In genomic region chr9:87733732-87734131, GRCm38 (mm10) we compare ENCODE assay signal across 20 mouse cellular contexts. TPM values are rescaled to one million over a fixed set of nuclear protein-coding genes. Genes with fewer than 3 reads are reported as not detected.
DNase-seq lines count a peak whose midpoint lies in the region; ATAC-seq and TF ChIP-seq lines count a peak whose summit lies in the region.
"Had no signal": no experiment of that assay in that cellular context is flagged by ENCODE, and none has a peak within 500 bp of the region (broad histone marks: within the 10 kb centered on the region; RNA-seq: fewer than 3 reads in every experiment).

No protein-coding gene starts in this region.

- no peak for DNase-seq in heart, postnatal 0 days (ENCODE audit: low spot score)
- no peak for DNase-seq in heart, adult 18-20 months
- DNase-seq in R1 (ENCODE audit: low read depth, low spot score), result peak; percentile 13
- peak; percentile 52 for DNase-seq in embryo, embryonic 10.5 days (ENCODE audit: low spot score)
- no peak for DNase-seq in frontal cortex, postnatal 14 days (ENCODE audit: low spot score in 2 of 2)
- DNase-seq: adrenal gland, adult 8-10 months; cerebellum, adult 9-10 months; gastrocnemius, postnatal 10 days; lung, postnatal 10 days; thymus, postnatal 25 days had no signal

- peak overlapping the region; percentile 46; the same call in 1 of the 2 replicates for H3K27ac ChIP-seq in heart, postnatal 0 days (ENCODE audit: low read depth)
- H3K27ac ChIP-seq in limb, embryonic 12.5 days, result peak overlapping the region; percentile 53; the same call in 1 of the 2 replicates
- H3K27ac ChIP-seq: hindbrain, embryonic 15.5 days; kidney, embryonic 15.5 days; layer of hippocampus, adult 2 months; liver, embryonic 14.5 days; neural tube, embryonic 12.5 days; stomach, embryonic 15.5 days had no signal

- H3K9ac ChIP-seq in heart, postnatal 0 days (replicated peaks; ENCODE audit: low read depth, low read length), result no peak overlapping the region
- 0 out of 2 replicates have a peak overlapping the region, but pooled peaks have one; percentile 31 for H3K9ac ChIP-seq in limb, embryonic 12.5 days (replicated peaks)
- H3K9ac ChIP-seq: hindbrain, embryonic 15.5 days; kidney, embryonic 15.5 days; liver, embryonic 14.5 days; neural tube, embryonic 12.5 days; stomach, embryonic 15.5 days had no signal

- WGBS in heart, postnatal 0 days, result 26% methylated on average over 11 of the region's 11 CpGs
- WGBS in limb, embryonic 12.5 days, result 2% methylated on average over 11 of the region's 11 CpGs

- H3K9me3 ChIP-seq in heart, postnatal 0 days (replicated peaks; ENCODE audit: control insufficient read depth, low read length), result no peaks in the 10 kb centered on the region
- H3K9me3 ChIP-seq in limb, embryonic 12.5 days, result no peaks in the 10 kb centered on the region
- H3K9me3 ChIP-seq: hindbrain, embryonic 15.5 days; kidney, embryonic 15.5 days; neural tube, embryonic 12.5 days; stomach, embryonic 15.5 days had no signal

- peak overlapping the region; percentile 35 for H3K4me2 ChIP-seq in heart, postnatal 0 days (ENCODE audit: low read depth, low read length)
- peak overlapping the region; percentile 54 for H3K4me2 ChIP-seq in limb, embryonic 12.5 days
- H3K4me2 ChIP-seq: hindbrain, embryonic 15.5 days; neural tube, embryonic 12.5 days; stomach, embryonic 15.5 days had no signal

- H3K4me1 ChIP-seq in heart, postnatal 0 days (ENCODE audit: control insufficient read depth, insufficient read depth), result no peaks in the 10 kb centered on the region
- H3K4me1 ChIP-seq in limb, embryonic 12.5 days (replicated peaks), result peaks cover 50% of the 10 kb centered on the region

- no peak for TF ChIP-seq CTCF in heart, postnatal 0 days (IDR thresholded peaks at IDR 0.05; ENCODE audit: low read depth)

- no peak for TF ChIP-seq EP300 in heart, postnatal 0 days (IDR thresholded peaks at IDR 0.05; ENCODE audit: low read depth)

- H3K36me3 ChIP-seq in heart, postnatal 0 days (replicated peaks; ENCODE audit: control insufficient read depth, insufficient read depth, low read length), result no peaks in the 10 kb centered on the region
- H3K36me3 ChIP-seq in limb, embryonic 12.5 days, result no peaks in the 10 kb centered on the region
- H3K36me3 ChIP-seq: hindbrain, embryonic 15.5 days; kidney, embryonic 15.5 days; neural tube, embryonic 12.5 days; stomach, embryonic 15.5 days had no signal

- no peak for ATAC-seq in heart, postnatal 0 days (ENCODE audit: insufficient read depth, low read depth)
- ATAC-seq in limb, embryonic 12.5 days (ENCODE audit: insufficient number of reproducible peaks, insufficient read depth, low FRiP score, low TSS enrichment, low read depth), result no peak
- ATAC-seq in cerebellum, adult (ENCODE audit: insufficient number of reproducible peaks, low FRiP score, low TSS enrichment), result no peak
- ATAC-seq: forebrain, embryonic 16.5 days had no signal

- H3K27me3 ChIP-seq in heart, postnatal 0 days (ENCODE audit: control insufficient read depth, insufficient read depth, low read length), result peaks cover 79% of the 10 kb centered on the region
- H3K27me3 ChIP-seq in limb, embryonic 12.5 days, result peaks cover 65% of the 10 kb centered on the region

- 0 out of 2 replicates have a peak overlapping the region, but pooled peaks have one; percentile 12 for H3K4me3 ChIP-seq in heart, postnatal 0 days (ENCODE audit: low read depth, low read length)
- peak overlapping the region; percentile 32 for H3K4me3 ChIP-seq in limb, embryonic 12.5 days (replicated peaks)
- H3K4me3 ChIP-seq: hindbrain, embryonic 15.5 days; kidney, embryonic 15.5 days; layer of hippocampus, adult 2 months; neural tube, embryonic 12.5 days; stomach, embryonic 15.5 days had no signal

RNA-seq across cellular contexts. Expression of gene Tbx18, which starts 2.7 kb away (rescaled TPM):
- total RNA-seq in heart, postnatal 0 days (2014; rRNA removed; ENCODE audit: low replicate concordance), result 14.8 and 17.2 TPM in 2 replicates
- polyA plus RNA-seq in heart, postnatal 0 days (2015; fragmentation: Nextera tagmentation; extraction: Ambion mirVana), result 3.7 and 4.4 TPM in 2 replicates
- 1 to 10 TPM; 3.7 to 4.6 TPM for total RNA-seq in heart, adult 18-20 months (2021)
- polyA plus RNA-seq in limb, embryonic 12.5 days (2016; fragmentation: Nextera tagmentation; extraction: Ambion mirVana), result 28.0 and 35.3 TPM in 2 replicates
- polyA plus RNA-seq: small intestine, adult 2 months had no signal

Comparison
In these comparisons a context has a peak if more than half of its experiments do, and no peak if none do; other contexts are left out.
1. DNase-seq: peak in R1 (single experiment) and embryo, embryonic 10.5 days (single experiment); none in heart, postnatal 0 days (single experiment), heart, adult 18-20 months (0 of 2) and frontal cortex, postnatal 14 days (0 of 2).